Mouse (Mus musculus) left cerebral cortex, adult 2 months (tissue): ENCODE data around the gene Casp2. TPM values are rescaled to one million over a fixed set of nuclear protein-coding genes. Genes with fewer than 3 reads are reported as not detected.
A peak's percentile ranks its signal among the peaks of the same experiment; 100 is the strongest.

Experiments used
- DNase-seq, 2 experiments: peaks; one replicate each; pipeline ENCODE4 v3.0.0; 2021 to 2022; ENCODE audit warnings: low spot score in 2 of 2, mixed read lengths in 1 of 2; ENCODE audit errors: extremely low spot score in 1 of 2
- H3K27ac ChIP-seq: fragments of 200-600 bp; 2 replicates; pipeline ENCODE4 v1.8.1; 2022
- H3K4me3 ChIP-seq: fragments of 200-600 bp; 2 replicates; pipeline ENCODE4 v1.8.1; 2022
- CTCF ChIP-seq: fragments of 200-600 bp; IDR thresholded peaks from 2 replicates; pipeline ENCODE4 v1.8.1; 2022; ENCODE audit warnings: antibody characterized with exemption, mild to moderate bottlenecking, moderate library complexity
- intact Hi-C: fragments of 180-260 bp; cut with DNase I; formaldehyde crosslinking; loops from one replicate; pipeline ENCODE4 v1.15.1; 2025
- total RNA-seq, 2 experiments: library from RNA; stranded (reverse); gene quantifications; 2 replicates each; pipeline ENCODE4 v1.2.3; 2021

Casp2 gene
- total RNA-seq, 2 experiments from 2014 or later = 19.7 to 28.1 TPM

DNA sequence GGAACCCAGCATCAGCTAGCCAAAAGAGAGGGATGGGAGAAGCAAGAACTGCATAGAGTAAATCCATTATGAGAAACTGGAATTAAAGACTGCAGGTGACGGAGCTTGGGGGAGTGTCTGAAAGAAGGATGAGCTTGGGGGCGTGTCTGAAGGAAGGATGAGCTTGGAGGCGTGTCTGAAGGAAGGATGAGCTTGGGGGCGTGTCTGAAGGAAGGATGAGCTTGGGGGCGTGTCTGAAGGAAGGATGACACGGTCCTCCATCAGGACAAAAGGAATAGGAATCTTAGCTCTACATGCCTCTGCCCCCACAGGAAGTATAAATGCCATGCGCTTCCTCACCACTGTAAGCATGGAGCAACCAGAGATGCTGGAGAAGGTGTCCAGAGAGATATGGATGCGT is 17.6 kb upstream of the Casp2 start:
- TF ChIP-seq CTCF = no peak

DNA sequence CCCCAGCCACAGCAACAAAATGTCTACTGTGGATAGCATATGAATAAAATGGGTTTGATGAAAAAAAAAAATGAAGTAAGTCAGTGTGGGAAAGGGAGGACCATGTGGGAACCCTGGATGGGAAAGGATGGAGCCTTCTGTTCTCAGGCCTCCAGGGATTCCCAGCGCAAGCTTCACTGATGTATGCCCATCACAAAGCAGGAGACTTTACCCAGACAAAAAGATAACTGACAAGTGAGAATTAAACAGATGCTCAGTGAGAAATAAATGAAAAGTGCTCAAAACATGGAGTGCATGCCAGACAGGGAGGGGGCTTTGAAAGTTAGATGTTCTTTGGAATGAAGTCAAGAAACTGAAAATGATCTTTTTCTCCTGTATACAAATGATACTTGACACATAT is 16.8 kb upstream of the Casp2 start:
- TF ChIP-seq CTCF = no peak
- no peak for DNase-seq
- Histone ChIP-seq H3K4me3 (no peak overlapping the region), H3K27ac (no peak overlapping the region)
- intact Hi-C loops = no loop called here

More for the DNA sequence above, 17.6 kb upstream of the Casp2 start:
- Histone ChIP-seq H3K27ac (no peak overlapping the region), H3K4me3 (no peak overlapping the region)
- intact Hi-C loops = no loop called here
- DNase-seq = no peak

DNA sequence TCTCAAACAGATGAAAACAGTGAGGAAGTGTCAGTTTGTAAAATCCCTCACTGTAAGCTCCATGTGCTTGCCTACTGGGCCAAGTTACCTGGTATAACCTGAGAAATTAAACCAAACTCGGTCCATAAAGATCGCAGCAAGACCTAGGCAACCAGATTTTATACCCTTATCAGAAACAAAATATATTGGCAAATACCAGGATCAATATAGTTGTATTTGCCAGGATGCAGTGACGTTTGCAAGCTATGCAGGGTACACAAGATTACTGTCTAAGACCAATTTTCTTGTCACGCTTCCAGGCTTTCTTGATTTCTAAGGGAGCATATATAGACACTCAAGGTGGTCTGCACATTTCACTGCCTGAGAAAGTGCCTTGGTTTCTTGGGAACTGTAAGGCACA is 13.0 kb upstream of the Casp2 start:
- no peak for TF ChIP-seq CTCF
- Histone ChIP-seq H3K27ac (no peak overlapping the region), H3K4me3 (no peak overlapping the region)
- intact Hi-C loops = no loop called here
- no peak for DNase-seq

DNA sequence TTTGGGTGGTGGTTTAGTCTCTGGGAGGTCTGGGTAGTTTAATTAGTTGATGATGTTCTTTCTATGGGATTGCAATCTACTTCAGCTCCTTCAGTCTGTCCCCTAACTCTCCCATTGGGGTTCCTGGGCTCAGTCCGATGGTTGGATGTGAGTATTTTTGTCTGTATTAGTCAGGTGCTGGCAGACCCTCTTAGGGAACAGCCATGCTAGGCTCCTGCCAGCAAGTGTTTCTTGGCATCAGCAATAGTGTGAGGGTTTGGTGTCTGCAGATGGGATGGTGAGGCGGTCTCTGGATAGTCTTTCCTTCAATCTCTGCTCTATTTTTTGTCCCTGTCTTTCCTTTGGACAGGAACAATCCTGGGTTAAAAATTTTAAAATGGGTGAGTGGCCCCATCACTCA is 11.7 kb upstream of the Casp2 start:
- intact Hi-C loops = no loop called here
- Histone ChIP-seq H3K4me3 (no peak overlapping the region), H3K27ac (no peak overlapping the region)
- no peak for DNase-seq
- TF ChIP-seq CTCF = no peak

DNA sequence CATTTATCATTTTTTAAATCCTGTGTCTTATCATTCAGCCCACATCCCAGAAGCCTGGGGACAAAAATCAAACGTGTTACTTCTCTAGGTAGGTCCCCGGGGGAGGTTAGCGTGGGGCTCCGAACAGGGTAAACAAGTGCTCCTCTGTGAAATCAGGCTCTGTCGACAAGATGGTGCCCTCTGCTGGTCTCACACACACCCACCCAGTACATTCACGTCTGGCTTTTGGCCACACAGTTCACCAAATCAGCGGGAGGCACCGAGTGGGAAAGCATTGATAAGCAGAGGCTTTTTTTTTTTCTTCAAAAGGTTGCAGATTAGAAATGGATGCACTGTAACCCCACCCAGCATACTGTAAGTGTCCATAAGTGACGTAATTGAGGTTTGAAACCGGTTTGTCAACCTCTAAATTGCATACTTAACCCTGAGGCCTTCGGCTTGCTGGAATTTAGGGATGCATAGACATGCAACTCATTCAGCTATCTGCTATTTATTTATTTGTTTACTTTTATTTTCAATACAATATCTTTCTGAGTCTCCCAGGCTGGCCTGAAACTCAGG is 7.4 kb upstream of the Casp2 start:
- TF ChIP-seq CTCF = peak; percentile 67
- H3K27ac ChIP-seq = no peak overlapping the region
- peak; percentile 48 to 52 for DNase-seq
- H3K4me3 ChIP-seq = no peak overlapping the region
- intact Hi-C loops = loop anchor here (1.0 kb wide), 1 partner anchor 30 kb away; no protein-coding TSS in a partner anchor

DNA sequence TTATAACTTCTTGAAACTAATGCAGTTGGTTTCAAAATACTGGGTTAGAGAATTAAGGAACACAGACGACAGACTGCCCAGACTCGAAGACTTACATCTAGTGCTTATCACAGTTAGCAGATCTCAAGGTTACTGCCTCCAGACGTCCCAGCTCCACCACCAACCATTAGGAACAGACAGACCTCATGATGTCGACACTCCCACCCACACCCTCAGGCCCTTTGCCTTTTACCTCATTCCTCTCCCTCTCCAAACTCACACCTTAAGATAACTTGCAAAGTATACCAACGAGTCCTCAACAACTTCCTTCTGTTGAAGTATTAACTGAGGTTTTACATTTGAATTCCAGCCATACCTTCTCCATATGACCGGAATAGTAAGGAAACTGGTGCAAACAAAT is 4.4 kb upstream of the Casp2 start:
- no peak for DNase-seq
- TF ChIP-seq CTCF = no peak
- Histone ChIP-seq H3K4me3 (no peak overlapping the region), H3K27ac (no peak overlapping the region)
- intact Hi-C loops = no loop called here

DNA sequence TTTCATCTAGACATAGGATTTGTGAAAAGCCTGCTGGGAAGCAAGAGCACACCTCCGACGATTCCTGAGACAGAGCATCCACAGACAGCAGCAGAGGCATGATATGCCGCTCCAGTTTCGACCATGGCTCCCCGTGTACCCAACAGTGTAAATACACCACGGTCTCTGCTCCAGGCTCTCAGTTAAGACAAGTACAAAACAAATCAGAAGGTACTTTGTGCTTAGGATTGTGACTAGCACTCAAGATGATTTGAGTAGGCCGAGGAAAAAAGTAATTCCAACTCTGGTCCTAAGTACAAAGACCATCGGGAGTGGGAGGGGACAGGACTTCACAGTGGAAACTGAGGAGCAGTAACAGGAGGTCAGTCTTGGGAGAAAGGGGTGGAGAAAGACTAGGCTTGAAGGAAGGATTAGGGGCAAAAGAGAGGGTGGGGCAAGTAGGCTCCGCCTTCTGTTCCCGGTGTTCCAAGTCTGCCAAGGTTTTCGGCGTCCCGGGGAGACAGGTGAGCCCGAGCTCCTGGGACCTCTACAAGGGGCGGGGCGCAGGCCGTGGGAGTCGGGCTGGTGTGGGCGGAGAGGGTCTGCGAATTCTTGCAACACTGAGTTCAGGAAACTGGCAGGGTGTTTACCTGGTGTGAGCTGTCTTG is 3.1 kb upstream of the Casp2 start, which contains the start of gene Tmem139:
Tmem139 (plus strand) TSS at position 447 of the 647 bp plus-strand sequence.
- Histone ChIP-seq H3K27ac (no peak within 1 kb of the TSS), H3K4me3 (no peak within 1 kb of the TSS)
- DNase-seq = no peak
- intact Hi-C loops = no loop called here
- TF ChIP-seq CTCF = no peak

DNA sequence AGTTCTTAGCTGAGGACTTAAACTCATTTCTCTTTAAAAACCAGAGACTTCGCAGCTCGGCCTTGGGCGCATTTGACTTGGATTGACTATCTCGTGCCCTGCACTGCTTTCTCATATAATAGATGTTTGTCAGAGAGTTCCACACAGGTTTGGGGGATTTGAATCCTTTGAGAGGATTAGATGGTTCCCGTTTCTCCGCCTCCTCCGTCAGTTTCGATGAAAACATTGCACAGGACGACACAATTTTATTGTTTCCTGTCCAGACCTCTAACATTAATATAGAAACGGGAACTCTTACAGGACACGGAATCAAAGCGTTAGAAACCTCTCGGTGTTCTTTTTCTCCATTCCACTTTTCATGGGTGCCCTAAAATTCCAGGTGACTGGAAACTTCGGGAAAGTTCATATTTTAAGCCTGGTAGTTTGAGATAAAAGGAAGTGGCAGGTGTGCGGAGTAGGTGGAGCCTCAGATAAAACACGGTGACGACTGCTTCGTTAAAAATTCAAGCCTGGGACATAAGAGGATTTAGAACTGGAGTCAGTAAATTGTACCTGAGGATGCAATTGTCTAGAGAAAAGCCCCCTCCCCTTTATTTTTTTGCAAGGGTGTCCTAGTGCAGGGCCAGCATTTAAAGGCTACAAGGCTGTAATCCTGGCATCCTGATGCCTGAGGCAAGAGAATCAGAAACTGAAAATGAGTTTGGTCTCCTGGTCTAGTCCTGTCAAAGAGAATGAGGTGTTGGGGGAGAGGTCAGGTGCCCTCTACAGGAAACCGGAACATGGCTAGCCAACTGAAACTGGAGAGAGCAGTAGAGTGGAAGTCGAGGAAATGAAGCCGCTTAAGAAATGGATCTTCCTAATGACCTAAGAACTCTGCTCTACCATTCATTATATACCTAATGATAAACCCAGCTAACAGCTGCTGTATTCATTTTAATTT is 876 bp downstream of the Casp2 start:
- TF ChIP-seq CTCF = no peak
- Histone ChIP-seq H3K4me3 (peak overlapping the region; percentile 98), H3K27ac (peak overlapping the region; percentile 93)
- intact Hi-C loops = loop anchor here (1.0 to 5.0 kb wide), 3 partner anchors 57 to 661 kb away; partner anchors contain the start of gene Fam131b
- no peak for DNase-seq

DNA sequence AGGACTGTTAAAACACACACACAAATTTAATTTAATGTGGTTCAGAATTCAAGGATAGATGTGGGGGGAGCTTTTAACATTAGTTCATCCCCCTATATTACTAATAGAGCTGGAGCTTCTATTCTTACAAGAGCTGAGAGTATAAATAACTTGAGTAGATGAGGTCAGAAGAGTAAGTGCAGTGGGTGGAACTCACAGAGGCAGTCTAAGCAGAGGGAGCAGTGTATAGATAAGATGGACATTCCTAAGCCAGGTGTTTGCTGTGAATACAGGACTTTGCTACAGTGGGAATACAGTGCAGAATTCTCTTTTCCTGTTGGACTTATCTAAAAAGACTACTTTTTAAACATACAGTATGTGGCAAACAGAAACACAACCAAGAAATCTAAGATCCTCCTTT is 6.0 kb downstream of the Casp2 start:
- TF ChIP-seq CTCF = no peak
- DNase-seq = no peak
- no peak overlapping the region for H3K27ac ChIP-seq
- H3K4me3 ChIP-seq = no peak overlapping the region
- intact Hi-C loops = loop anchor here (10.0 kb wide), 1 partner anchor 404 kb away; no protein-coding TSS in a partner anchor

DNA sequence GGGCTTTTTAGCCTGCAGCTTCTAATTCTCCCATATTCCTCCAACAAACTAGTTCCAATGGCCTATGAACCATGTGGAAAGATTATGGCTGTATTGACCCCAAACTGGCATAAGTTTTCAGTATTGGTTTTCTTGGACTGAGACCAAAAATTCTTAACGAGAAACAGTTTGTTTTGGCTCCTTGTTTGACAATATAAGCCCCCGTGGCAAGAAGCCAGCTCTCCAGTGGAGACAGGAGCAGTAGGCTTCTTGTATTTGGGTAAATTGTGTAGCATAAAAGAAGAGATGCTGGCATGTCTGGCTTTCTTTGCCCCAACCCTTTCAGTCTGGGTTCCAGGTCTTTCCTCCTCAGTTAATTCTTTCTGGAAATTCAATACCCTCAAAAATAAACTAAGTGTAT is 11.4 kb downstream of the Casp2 start:
- Histone ChIP-seq H3K4me3 (no peak overlapping the region), H3K27ac (no peak overlapping the region)
- intact Hi-C loops = loop anchor here (10.0 kb wide), 1 partner anchor 399 kb away; no protein-coding TSS in a partner anchor
- TF ChIP-seq CTCF = no peak
- no peak for DNase-seq

DNA sequence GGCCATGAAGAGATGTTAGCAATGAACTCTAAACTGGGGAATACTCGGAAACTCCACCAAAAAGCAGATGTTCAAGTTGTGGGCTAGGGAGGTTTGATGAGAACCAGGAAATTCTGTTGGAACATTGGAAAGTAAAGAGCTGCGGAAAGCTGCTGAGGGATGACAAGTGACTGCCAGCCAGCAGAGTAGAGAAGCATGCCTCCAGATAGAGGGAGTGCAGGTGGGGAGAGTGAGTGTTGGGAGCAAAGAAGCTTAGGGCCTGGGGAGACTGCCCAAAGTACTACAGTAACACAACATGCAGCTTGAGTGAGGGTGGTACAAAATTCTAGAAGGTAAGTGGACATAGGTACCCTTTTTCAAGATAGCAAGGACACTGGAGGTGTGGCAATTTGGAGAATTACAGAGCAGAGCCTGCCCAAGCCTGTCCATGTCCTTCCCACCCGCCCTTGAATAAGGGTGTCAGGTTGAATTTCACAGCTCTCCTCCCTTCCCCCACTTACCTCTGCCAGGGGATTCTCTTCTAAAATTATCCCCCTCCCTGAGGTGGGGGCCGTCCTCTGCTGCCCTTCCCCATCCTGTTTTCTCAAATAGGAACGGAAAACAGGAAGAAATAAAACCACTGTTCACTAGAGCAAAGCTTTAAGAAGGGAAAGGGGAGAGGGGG is 18.2 kb downstream of the Casp2 start:
- TF ChIP-seq CTCF = no peak
- no peak for DNase-seq
- H3K4me3 ChIP-seq = no peak overlapping the region
- no peak overlapping the region for H3K27ac ChIP-seq
- intact Hi-C loops = no loop called here
